Mouse (Mus musculus) right cerebral cortex, adult 2 months (tissue): ENCODE measurements around the gene Mthfs.
"Not testable (repeated sequence)": the region's sequence is repeated elsewhere in the genome, so short reads cannot be mapped to it uniquely, and the experiment has no call there.

Experiments
- DNase-seq, 2 experiments: peaks; one replicate each; pipeline ENCODE4 v3.0.0; 2021 to 2022; ENCODE audit warnings: low spot score in 2 of 2

Mthfs gene

GRCm38 (mm10) chr9:89210353-89211064, at the start of gene Mthfs:
Mthfs (plus strand) TSS chr9:89210676.
- peak in 1 of 2 experiments; percentile 29 for DNase-seq

DNA sequence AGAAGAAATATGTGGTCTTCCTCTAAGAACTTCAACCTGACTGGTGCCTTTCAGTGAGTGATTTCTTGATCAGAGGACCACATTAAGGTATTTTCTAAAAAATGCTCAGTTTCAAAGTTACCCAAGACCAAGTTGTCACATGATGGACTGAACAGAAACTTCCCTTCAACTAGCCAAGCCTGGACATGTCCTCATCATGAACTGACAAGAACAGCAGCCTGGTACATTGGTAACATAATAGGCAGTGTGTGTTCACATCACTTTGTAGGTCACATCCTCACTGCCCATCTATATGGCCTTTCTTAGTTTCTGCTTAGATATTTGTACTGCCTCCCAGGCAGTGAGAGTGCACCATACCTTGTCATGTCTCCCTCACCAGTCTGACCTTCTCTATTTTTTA, 37.9 kb upstream of the Mthfs start:
- DNase-seq: not testable (repeated sequence)

DNA sequence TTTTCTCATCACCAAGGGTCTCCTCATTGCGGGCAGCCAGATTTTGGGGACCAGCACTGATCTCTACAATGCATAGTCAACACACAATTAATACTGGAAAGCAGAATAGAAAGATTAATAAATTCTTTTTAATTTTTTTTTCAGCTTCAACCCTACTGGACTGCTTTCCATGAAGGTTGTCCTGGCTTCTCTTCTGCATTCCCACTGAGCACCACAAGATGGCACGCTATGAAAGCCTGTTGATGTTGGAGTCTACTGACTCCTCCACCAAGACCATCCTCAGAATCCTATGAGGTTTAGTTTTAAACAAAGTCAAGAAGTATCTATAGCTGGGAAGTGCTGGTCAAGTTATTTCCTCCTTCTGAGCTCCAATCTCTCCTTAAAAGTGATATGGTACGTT, 31.6 kb upstream of the Mthfs start:
- DNase-seq: peak; percentile 79 to 83

DNA sequence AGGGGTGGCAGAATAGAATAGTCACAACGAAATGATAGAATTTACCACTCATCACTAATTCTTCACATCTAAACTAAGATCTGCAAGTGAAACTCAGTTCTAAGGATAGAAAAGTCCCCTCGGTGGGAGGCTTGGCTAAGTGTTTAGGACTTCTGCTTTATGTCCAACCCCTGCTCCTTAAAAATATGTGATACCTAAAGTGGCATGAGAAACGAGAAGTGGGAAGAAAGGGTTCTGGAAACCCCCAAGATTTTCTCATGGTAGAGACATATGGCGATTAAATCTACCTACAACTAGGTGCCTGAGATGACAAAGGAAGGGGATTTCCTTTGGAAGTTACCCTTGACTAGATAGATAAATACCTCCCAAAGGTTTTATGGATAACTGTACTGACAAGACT, 31.0 kb upstream of the Mthfs start:
- DNase-seq: not testable (repeated sequence)

DNA sequence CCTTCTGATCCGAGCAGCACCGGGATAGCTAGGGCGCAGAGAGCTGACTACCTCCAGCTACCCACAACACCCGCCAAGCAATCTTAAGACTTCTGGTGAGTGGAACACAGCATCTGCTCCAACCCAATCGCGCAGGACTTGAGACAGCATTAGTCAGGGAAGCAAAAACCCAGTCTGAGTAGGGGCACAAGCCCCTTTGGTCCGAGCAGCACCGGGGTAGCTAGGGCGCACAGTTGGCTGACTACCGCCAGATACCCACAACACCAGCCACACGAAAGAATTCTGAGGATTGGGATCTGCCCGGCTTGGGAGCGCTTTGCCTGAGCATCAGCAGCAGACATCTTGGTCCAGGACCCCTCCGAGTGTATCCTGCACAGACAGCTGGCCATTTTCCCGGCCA, 23.5 kb upstream of the Mthfs start:
- DNase-seq: not testable (repeated sequence)

DNA sequence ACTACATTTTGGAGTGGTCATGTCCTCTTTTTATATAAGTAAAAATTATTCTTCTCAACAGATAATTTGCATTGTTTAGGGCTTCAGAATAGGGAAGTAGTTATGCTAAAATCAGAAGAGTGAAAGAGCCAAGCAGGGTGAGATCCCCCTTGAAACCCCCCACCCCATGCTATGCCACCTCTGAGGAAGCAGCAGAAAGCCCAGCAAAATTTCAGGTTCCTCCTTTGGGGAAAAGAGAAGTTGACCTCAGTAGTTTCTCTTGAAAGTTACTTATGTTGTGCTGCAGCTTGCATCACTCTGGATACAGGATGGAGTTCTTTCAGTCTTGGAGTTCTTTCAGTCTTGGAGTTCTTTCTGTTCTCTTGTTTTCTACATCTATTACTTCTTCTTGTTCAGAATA, 15.0 kb upstream of the Mthfs start:
- not testable (repeated sequence) for DNase-seq

DNA sequence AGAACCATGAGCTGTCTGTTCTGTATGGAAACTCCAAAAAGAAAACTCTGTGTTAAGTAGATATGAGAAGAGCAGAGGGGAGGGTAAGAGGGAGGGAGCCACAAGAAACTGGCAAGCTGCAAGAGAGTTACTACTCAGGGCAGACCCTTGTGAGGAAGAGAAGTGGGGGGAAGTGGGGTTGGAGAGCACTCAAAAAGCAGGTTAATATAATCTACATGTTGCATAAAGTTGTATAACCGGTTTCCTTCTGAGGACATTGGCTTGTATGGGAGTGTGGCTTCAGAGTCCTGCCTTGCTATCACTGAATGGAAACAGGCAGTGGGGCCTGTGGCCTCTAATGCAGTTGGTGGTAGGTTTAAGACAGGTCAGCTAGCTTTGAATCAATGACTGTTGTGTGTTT, 13.0 kb upstream of the Mthfs start:
- not testable (repeated sequence) for DNase-seq

DNA sequence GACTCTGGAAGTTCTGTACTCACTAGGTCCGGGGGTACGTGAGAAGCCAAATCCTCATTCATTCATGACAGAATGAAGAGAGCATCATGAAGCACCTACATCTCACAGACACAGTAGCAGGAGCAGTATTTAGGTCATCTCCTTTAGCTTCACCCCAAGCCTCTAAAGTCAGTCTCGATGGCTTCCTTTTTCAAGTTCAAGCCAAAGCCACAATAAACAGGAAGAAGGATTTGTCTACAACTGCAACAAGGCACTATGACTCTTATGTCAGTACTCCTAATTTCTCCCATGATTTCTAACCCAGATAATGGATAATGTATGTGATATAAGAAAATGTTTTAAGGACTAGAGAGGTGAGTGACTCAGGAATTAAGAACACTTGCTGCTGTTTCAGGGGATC, 12.1 kb upstream of the Mthfs start:
- not testable (repeated sequence) for DNase-seq

- DNase-seq: not testable (repeated sequence)
Observed at GRCm38 (mm10) chr9:89198969-89199416, 11.5 kb upstream of the Mthfs start, which contains the start of the genes Bcl2a1b and Gm29094. Bcl2a1b (plus strand) TSS chr9:89199209. Gm29094 (plus strand) TSS chr9:89199379.

- DNase-seq: not testable (repeated sequence)
Observed at GRCm38 (mm10) chr9:89202256-89202655, 8.2 kb upstream of the Mthfs start.

DNA sequence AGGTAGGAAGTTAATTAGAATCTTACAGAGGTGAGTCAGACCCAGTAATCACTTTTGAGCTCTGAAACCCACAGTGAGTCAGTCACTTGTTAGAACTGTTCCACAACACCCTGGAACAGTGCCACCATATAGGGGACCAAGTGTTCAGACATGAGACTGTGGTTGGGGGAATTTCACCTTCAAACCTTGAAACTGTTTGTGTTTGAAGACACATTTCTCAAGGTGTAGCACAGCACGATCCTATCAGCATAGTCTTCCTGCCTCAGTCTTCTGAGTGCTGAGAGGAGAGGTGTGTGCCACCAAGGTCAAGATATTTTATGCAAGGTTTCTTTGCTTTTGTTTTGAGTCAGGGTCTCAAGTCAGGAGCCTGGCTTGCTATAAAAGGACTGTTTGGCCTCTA, 1.5 kb upstream of the Mthfs start:
- not testable (repeated sequence) for DNase-seq

DNA sequence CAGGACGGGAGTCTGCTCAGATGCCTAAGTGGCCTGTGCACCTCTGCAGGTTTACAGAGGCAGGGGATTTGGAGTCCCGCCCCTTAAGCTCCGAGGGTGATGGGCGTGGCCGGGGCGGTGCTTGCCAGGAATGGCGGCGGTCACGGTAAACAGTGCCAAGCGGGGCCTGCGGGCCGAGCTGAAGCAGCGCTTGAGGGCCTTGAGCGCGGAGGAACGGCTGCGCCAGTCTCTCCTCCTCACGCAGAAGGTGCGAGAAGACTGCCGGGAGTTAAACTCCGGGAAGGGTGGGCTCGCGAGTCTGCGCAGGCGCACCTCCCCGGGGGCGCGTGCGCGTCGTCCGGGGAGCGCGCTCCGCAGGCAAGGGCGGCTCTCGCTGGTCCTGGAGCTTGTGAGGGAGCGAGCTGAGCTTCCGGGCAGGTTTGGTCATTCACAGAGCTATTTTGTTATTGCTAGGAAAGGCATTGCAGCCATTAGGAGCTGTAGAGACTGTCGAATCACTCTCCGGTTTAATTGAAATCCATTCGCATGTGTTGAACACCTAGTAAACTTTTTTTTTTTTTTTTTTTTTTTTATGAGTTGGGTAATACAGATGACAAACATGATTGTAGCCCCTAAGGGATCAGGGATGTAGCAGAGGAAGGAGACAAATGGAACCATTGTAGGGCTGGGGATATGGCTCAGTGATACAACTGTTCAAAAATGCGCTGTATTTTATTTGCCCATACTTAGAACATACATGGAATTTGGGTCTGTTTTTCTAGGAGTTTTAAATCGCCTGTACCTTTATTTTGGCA, 786 bp downstream of the Mthfs start:
- peak; percentile 93 to 95 for DNase-seq

GRCm38 (mm10) chr9:89212428-89212827, 2.0 kb downstream of the Mthfs start:
- not testable (repeated sequence) for DNase-seq

- DNase-seq: not testable (repeated sequence)
Observed at GRCm38 (mm10) chr9:89218174-89218573, 7.7 kb downstream of the Mthfs start.

DNA sequence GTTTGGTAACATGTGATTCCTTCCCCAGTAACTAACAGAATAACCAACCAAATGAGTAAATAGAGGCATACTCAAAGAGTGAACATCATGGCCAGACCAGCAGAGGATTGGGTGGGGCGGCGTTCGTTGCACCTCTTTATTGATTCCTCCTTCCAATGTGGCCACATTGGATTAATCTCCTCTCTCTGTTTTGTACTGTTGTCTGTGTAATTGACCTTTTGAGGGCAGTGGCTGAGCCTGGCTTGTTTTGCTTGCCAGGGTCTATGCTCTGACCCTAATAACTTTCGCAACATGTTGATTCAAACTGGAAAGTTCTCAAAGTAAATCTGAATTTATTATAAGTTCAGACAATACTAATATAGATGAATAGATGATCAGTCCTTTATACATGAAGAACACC, 9.2 kb downstream of the Mthfs start:
- not testable (repeated sequence) for DNase-seq

- not testable (repeated sequence) for DNase-seq
Observed at GRCm38 (mm10) chr9:89220704-89221287, 10.3 kb downstream of the Mthfs start.

- DNase-seq: peak; percentile 41 to 67
Observed at GRCm38 (mm10) chr9:89226071-89226470, 15.6 kb downstream of the Mthfs start.

- DNase-seq: no peak
Observed at GRCm38 (mm10) chr9:89228122-89228521, 17.6 kb downstream of the Mthfs start.

GRCm38 (mm10) chr9:89230897-89231497, 20.5 kb downstream of the Mthfs start:
- peak; percentile 72 to 73 for DNase-seq

GRCm38 (mm10) chr9:89237131-89237530, 26.7 kb downstream of the Mthfs start:
- DNase-seq: not testable (repeated sequence)

GRCm38 (mm10) chr9:89238976-89239505, 28.6 kb downstream of the Mthfs start:
- not testable (repeated sequence) for DNase-seq
